Mouse (Mus musculus): ENCODE data around the gene Rimklb. TPM values are rescaled to one million over a fixed set of nuclear protein-coding genes. Genes with fewer than 3 reads are reported as not detected.

The Rimklb gene
- total and polyA plus RNA-seq, 3 experiments = not detected

DNA sequence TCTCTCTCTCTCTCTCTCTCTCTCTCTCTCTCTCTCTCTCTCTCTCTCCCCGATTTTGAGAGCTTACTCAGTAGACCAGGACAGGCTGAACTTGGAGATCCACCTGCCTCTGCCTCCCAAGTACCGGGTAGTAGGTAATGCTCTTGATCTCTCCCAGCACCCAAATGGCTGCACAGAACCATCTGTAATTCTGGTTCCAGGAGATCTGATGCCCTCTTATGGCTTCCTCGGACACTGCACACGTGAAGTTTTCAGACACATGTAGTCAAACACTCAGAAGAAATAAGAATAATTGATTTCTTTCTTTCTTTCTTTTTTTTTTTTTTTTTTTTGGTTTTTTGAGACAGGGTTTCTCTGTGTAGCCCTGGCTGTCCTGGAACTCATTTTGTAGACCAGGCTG, 59.3 kb downstream of the Rimklb start:
- peak; percentile 16 for DNase-seq (ENCODE audit: extremely low read depth)
- 0 out of 4 replicates have a peak, but pooled peaks cover 0 to 3% of the 10 kb centered on the region in 2 experiments for H3K4me1 ChIP-seq (ENCODE audit: control insufficient read depth in 1 of 2, insufficient read depth in 2 of 2)
- H3K79me2 ChIP-seq (replicated peaks; ENCODE audit: control insufficient read depth, extremely low read depth, insufficient read depth, poor library complexity, severe bottlenecking) = no peaks in the 10 kb centered on the region
- no peaks in the 10 kb centered on the region for H3K27me3 ChIP-seq (replicated peaks)
- no peaks in the 10 kb centered on the region for H3K36me3 ChIP-seq (replicated peaks in 1 of 2; ENCODE audit: control insufficient read depth in 1 of 2, insufficient read depth in 1 of 2, low read length in 1 of 2)
- peak; percentile 49 for TF ChIP-seq RAD21 (IDR thresholded peaks at IDR 0.05; ENCODE audit: low read depth, low read length)
- TF ChIP-seq EP300 (IDR thresholded peaks at IDR 0.05; ENCODE audit: low read length) = no peak
- TF ChIP-seq MAFK (IDR thresholded peaks at IDR 0.05; ENCODE audit: insufficient replicate concordance, low read length) = no peak
- TF ChIP-seq ZNF384 (IDR thresholded peaks at IDR 0.05; ENCODE audit: low read depth, low read length) = no peak
- no peak for TF ChIP-seq IRF4 (IDR thresholded peaks at IDR 0.05; ENCODE audit: low read depth, low read length)
- TF ChIP-seq SIN3A (IDR thresholded peaks at IDR 0.05; ENCODE audit: low read length) = no peak
- peak in 1 of 2 experiments; percentile 55; a peak in 2 of 4 replicates for TF ChIP-seq CTCF (conservative IDR thresholded peaks at IDR 0.05 in 1 of 2, IDR thresholded peaks at IDR 0.05 in 1 of 2; ENCODE audit: low read depth in 2 of 2, low read length in 2 of 2)
- no peak for TF ChIP-seq MYC (IDR thresholded peaks at IDR 0.05; ENCODE audit: low read depth, low read length)
- TF ChIP-seq USF2 (conservative IDR thresholded peaks at IDR 0.05; ENCODE audit: low read depth, low read length) = no peak
- TF ChIP-seq SMC3 (IDR thresholded peaks at IDR 0.05; ENCODE audit: low read depth, low read length) = peak; percentile 37; the same call in 1 of the 2 replicates
- TF ChIP-seq CHD1 (IDR thresholded peaks at IDR 0.05; ENCODE audit: low read depth, low read length) = no peak
- no peak for TF ChIP-seq ELF1 (IDR thresholded peaks at IDR 0.05; ENCODE audit: low read depth, low read length)
- no peak for TF ChIP-seq JUND (conservative IDR thresholded peaks at IDR 0.05; ENCODE audit: low read depth, low read length)
- no peak for TF ChIP-seq NRF1 (IDR thresholded peaks at IDR 0.05; ENCODE audit: low read depth, low read length)
- TF ChIP-seq MAX (IDR thresholded peaks at IDR 0.05; ENCODE audit: low read length) = no peak
- no peak for TF ChIP-seq KAT2A (IDR thresholded peaks at IDR 0.05; ENCODE audit: insufficient replicate concordance, low read length)
- dilution Hi-C loops (cut with MboI; ENCODE audit: extremely low pct_ligation_motif_present, extremely low pct_unique_long_range_greater_than_20kb, low sequenced_read_pairs) = no loop called here
- no peak overlapping the region for H3K9ac ChIP-seq (ENCODE audit: insufficient read depth, low read depth)
- no peak overlapping the region for H3K4me2 ChIP-seq (ENCODE audit: insufficient read depth, low read depth, poor library complexity, severe bottlenecking)
- in situ Hi-C loops (cut with MboI; ENCODE audit: low pct_ligation_motif_present, low pct_unique_long_range_greater_than_20kb, low sequenced_read_pairs) = no loop called here
- no peaks in the 10 kb centered on the region for H3K9me3 ChIP-seq (replicated peaks; ENCODE audit: low read length)
- H3K4me3 ChIP-seq (replicated peaks in 1 of 3; ENCODE audit: low read depth in 2 of 3, low read length in 2 of 3, poor library complexity in 1 of 3) = no peak overlapping the region
- no peak overlapping the region for H3K27ac ChIP-seq (ENCODE audit: insufficient read depth, low read depth)

DNA sequence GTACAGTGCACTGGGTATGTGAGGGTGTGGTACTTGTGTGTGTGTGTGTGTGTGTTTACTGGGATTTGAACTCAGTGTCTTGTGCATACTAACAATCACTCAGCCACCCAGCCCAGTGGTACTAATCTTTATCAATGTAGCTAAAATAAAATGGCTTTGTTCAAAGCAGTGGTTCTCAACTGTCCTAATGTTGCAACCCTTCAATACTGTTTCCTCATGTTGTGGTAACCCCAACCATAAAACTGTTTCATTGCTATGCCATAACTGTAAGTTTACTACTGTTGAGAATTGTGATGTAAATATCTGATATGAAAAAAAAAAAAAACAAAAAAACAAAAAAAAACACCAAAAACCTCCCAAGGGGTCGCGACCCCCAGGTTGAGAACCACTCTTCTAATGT, 63.3 kb downstream of the Rimklb start:
- DNase-seq (ENCODE audit: extremely low read depth) = no peak

More for the DNA sequence above, 63.3 kb downstream of the Rimklb start:
- in situ Hi-C loops (cut with MboI; ENCODE audit: low pct_ligation_motif_present, low pct_unique_long_range_greater_than_20kb, low sequenced_read_pairs) (no loop called here), dilution Hi-C loops (cut with MboI; ENCODE audit: extremely low pct_ligation_motif_present, extremely low pct_unique_long_range_greater_than_20kb, low sequenced_read_pairs) (no loop called here)
- H3K4me3 ChIP-seq (replicated peaks in 1 of 3; ENCODE audit: low read depth in 2 of 3, low read length in 2 of 3, poor library complexity in 1 of 3) = no peak overlapping the region
- no peaks in the 10 kb centered on the region for H3K36me3 ChIP-seq (replicated peaks in 1 of 2; ENCODE audit: control insufficient read depth in 1 of 2, insufficient read depth in 1 of 2, low read length in 1 of 2)
- H3K27me3 ChIP-seq (replicated peaks) = no peaks in the 10 kb centered on the region
- 0 out of 4 replicates have a peak, but pooled peaks cover 0 to 3% of the 10 kb centered on the region in 2 experiments for H3K4me1 ChIP-seq (ENCODE audit: control insufficient read depth in 1 of 2, insufficient read depth in 2 of 2)
- TF ChIP-seq SIN3A (IDR thresholded peaks at IDR 0.05; ENCODE audit: low read length) (no peak), ZC3H11A (IDR thresholded peaks at IDR 0.05; ENCODE audit: low read depth, low read length) (no peak), ETS1 (conservative IDR thresholded peaks at IDR 0.05; ENCODE audit: low read depth, low read length) (no peak), CHD2 (IDR thresholded peaks at IDR 0.05; ENCODE audit: low read length) (no peak), EP300 (IDR thresholded peaks at IDR 0.05; ENCODE audit: low read length) (no peak), NELFE (IDR thresholded peaks at IDR 0.05; ENCODE audit: low read depth, low read length) (no peak), PAX5 (IDR thresholded peaks at IDR 0.05; ENCODE audit: low read length) (no peak), ZMIZ1 (IDR thresholded peaks at IDR 0.05; ENCODE audit: low read depth, low read length) (no peak), MYC (IDR thresholded peaks at IDR 0.05; ENCODE audit: low read depth, low read length) (no peak), MEF2A (IDR thresholded peaks at IDR 0.05; ENCODE audit: borderline replicate concordance, low read depth, low read length) (no peak), SMC3 (IDR thresholded peaks at IDR 0.05; ENCODE audit: low read depth, low read length) (no peak), TCF12 (IDR thresholded peaks at IDR 0.05; ENCODE audit: low read depth, low read length) (no peak), RCOR1 (conservative IDR thresholded peaks at IDR 0.05; ENCODE audit: low read depth, low read length) (no peak), CTCF (conservative IDR thresholded peaks at IDR 0.05 in 1 of 2, IDR thresholded peaks at IDR 0.05 in 1 of 2; ENCODE audit: low read depth in 2 of 2, low read length in 2 of 2) (no peak), JUN (IDR thresholded peaks at IDR 0.05; ENCODE audit: insufficient read depth, low read depth, low read length) (no peak), HCFC1 (IDR thresholded peaks at IDR 0.05; ENCODE audit: low read depth, low read length) (no peak), POLR2A (IDR thresholded peaks at IDR 0.05; ENCODE audit: low read depth, low read length) (no peak), RAD21 (IDR thresholded peaks at IDR 0.05; ENCODE audit: low read depth, low read length) (no peak), USF1 (IDR thresholded peaks at IDR 0.05; ENCODE audit: low read depth, low read length) (no peak)
- H3K9ac ChIP-seq (ENCODE audit: insufficient read depth, low read depth) = no peak overlapping the region
- H3K27ac ChIP-seq (ENCODE audit: insufficient read depth, low read depth) = no peak overlapping the region
- H3K79me2 ChIP-seq (replicated peaks; ENCODE audit: control insufficient read depth, extremely low read depth, insufficient read depth, poor library complexity, severe bottlenecking) = no peaks in the 10 kb centered on the region
- H3K9me3 ChIP-seq (replicated peaks; ENCODE audit: low read length) = no peaks in the 10 kb centered on the region
- no peak overlapping the region for H3K4me2 ChIP-seq (ENCODE audit: insufficient read depth, low read depth, poor library complexity, severe bottlenecking)

Measured in CH12.LX (cell line).